Mouse (Mus musculus) hindbrain, embryonic 14.5 days (tissue): Measurements from ENCODE around the gene Cep89. TPM values are rescaled to one million over a fixed set of nuclear protein-coding genes. Genes with fewer than 3 reads are reported as not detected.

ENCODE experiments used
- ATAC-seq: fragments of 200-750 bp; cut with Nextera tagmentation; 2 replicates; pipeline ENCODE4 v1.8.0; 2017; ENCODE audit warnings: moderate number of reproducible peaks, mild to moderate bottlenecking, moderate TSS enrichment, moderate library complexity; ENCODE audit not compliant: low FRiP score
- DNase-seq: peaks from one replicate; pipeline ENCODE4 v3.0.0-alpha.2; 2015; ENCODE audit warnings: low spot score
- H3K27ac ChIP-seq: fragments of 300-500 bp; sonication (generic); 2 replicates; pipeline ENCODE4 v1.5.1; 2014; ENCODE audit warnings: mild to moderate bottlenecking, moderate library complexity
- H3K27me3 ChIP-seq: fragments of 300-500 bp; sonication (generic); 2 replicates; pipeline ENCODE4 v1.6.1; 2014; ENCODE audit warnings: mild to moderate bottlenecking, low read length, mixed read lengths; ENCODE audit not compliant: control insufficient read depth, insufficient read depth
- H3K36me3 ChIP-seq: fragments of 300-500 bp; sonication (generic); replicated peaks from 2 replicates; pipeline ENCODE4 v1.6.1; 2014; ENCODE audit not compliant: control insufficient read depth, insufficient read depth
- H3K4me1 ChIP-seq: fragments of 300-500 bp; sonication (generic); replicated peaks from 2 replicates; pipeline ENCODE4 v1.6.1; 2014; ENCODE audit warnings: antibody characterized with exemption, low read length, mixed read lengths; ENCODE audit not compliant: control insufficient read depth, insufficient read depth
- H3K4me2 ChIP-seq: fragments of 300-500 bp; sonication (generic); replicated peaks from 2 replicates; pipeline ENCODE4 v1.6.1; 2014; ENCODE audit warnings: mild to moderate bottlenecking, moderate library complexity
- H3K4me3 ChIP-seq: fragments of 300-500 bp; sonication (generic); replicated peaks from 2 replicates; pipeline ENCODE4 v1.5.1; 2014; ENCODE audit warnings: mild to moderate bottlenecking, low read length
- H3K9ac ChIP-seq: fragments of 300-500 bp; sonication (generic); 2 replicates; pipeline ENCODE4 v1.6.1; 2014
- H3K9me3 ChIP-seq: fragments of 300-500 bp; sonication (generic); 2 replicates; pipeline ENCODE4 v1.6.1; 2016; ENCODE audit warnings: low read length; ENCODE audit not compliant: control insufficient read depth
- WGBS: fragments of 180-500 bp; shearing (Covaris S2); extraction: QIAGEN DNeasy Blood & Tissue Kit; methylation state at CpG from one replicate; pipeline ENCODE4 v1.1.7; 2014; 5-methylcytosine and 5-hydroxymethylcytosine counted together
- polyA plus RNA-seq: library from polyadenylated mRNA; unstranded; fragments of >200 nt; fragmentation: Nextera tagmentation; extraction: Ambion mirVana; gene quantifications from 2 replicates; pipeline ENCODE4 v1.2.1, GENCODE M21; 2014

The Cep89 gene
- polyA plus RNA-seq, 1 experiment from 2014 or later: 25.2 TPM

GRCm38 (mm10) chr7:35380351-35380750, 16.5 kb upstream of the Cep89 start:
- ATAC-seq: no peak
- H3K36me3 ChIP-seq: no peaks in the 10 kb centered on the region
- no peak for DNase-seq

DNA sequence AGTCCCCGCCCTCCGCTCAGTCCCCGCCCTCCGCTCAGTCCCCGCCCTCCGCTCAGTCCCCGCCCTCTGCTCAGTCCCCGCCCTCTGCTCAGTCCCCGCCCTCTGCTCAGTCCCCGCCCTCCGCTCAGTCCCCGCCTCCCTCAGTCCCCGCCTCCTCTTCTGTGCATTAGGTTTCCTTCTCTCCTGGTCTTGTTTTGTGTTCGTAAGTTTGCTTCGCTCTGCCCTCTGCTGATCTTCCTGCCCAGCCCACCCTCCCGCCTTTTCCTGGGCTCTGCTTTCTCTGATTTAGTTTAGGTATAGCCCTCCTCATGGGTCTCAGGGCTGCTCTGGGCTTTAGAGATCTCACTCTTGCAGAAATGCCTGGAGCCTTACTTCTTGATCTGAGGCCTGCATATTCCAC, 15.0 kb upstream of the Cep89 start:
- 60% methylated on average over 16 of the region's 16 CpGs for WGBS
- no peak for ATAC-seq

More at GRCm38 (mm10) chr7:35380351-35380750, 16.5 kb upstream of the Cep89 start:
- 85% methylated on average over 8 of the region's 8 CpGs for WGBS
- Histone ChIP-seq H3K4me3 (no peak overlapping the region), H3K4me2 (no peak overlapping the region), H3K27ac (no peak overlapping the region), H3K9ac (no peak overlapping the region), H3K9me3 (no peaks in the 10 kb centered on the region), H3K4me1 (no peaks in the 10 kb centered on the region), H3K27me3 (no peaks in the 10 kb centered on the region)

DNA sequence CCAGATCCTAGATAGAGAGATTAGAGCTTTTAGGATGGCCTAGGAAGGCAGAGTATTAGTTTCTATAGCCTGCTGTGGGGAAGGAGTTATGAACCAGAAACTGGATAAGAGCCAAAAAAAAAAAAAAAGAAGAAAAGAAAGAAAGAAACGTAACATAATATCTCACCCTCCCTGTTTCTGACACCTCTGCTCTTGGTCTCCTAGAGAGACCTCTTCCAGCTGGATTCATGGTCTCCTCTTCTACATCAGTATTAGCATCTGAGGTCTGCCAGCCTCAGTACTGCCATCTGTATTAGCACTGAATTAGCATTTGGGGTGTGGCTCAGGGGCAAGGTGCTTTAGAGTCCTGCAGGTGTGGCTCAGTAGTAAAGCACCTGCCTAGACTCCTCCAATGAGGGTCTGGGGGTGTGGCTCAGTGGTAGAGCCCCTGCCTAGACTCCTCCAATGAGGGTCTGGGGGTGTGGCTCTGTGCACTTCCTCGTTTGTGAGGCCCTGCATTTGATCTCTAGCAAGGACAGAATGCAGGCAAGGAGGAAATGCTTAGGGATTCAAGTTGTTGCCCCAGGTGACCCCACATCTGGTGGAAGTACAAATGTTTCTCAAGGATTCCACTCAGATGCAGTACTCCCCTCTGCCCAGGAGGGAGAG, 14.0 kb upstream of the Cep89 start:
- no peaks in the 10 kb centered on the region for H3K9me3 ChIP-seq
- no peak for ATAC-seq
- DNase-seq: no peak
- H3K4me2 ChIP-seq: no peak overlapping the region
- H3K27me3 ChIP-seq: no peaks in the 10 kb centered on the region
- no peaks in the 10 kb centered on the region for H3K36me3 ChIP-seq
- H3K27ac ChIP-seq: no peak overlapping the region
- H3K4me3 ChIP-seq: no peak overlapping the region
- no peak overlapping the region for H3K9ac ChIP-seq
- 48% methylated on average over 2 of the region's 2 CpGs for WGBS
- H3K4me1 ChIP-seq: no peaks in the 10 kb centered on the region

More for the DNA sequence above, 15.0 kb upstream of the Cep89 start:
- no peak overlapping the region for H3K9ac ChIP-seq
- H3K4me1 ChIP-seq: no peaks in the 10 kb centered on the region
- no peaks in the 10 kb centered on the region for H3K36me3 ChIP-seq
- H3K4me3 ChIP-seq: no peak overlapping the region
- no peaks in the 10 kb centered on the region for H3K27me3 ChIP-seq
- DNase-seq: no peak
- H3K9me3 ChIP-seq: no peaks in the 10 kb centered on the region
- H3K27ac ChIP-seq: no peak overlapping the region
- no peak overlapping the region for H3K4me2 ChIP-seq

DNA sequence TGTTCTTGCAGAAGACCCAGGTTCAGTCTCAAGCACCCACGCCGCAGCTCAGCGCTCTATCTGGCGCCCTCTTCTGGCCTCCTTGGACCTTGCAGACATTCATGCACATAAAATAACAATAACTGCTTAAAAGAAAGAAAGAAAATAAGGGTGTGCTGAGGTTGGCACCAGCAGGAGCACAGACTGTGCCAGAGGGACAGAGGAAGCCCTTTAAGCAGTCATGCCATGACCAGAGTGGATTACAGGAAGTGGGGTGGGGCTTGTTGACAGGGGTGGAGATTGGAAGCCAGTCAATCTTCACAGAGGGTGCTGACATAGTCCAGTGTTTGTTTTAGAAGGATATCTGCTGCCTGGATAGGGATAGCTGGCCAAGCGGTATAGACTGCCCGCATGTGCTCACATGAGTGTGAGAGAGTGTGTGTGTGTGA, 10.3 kb upstream of the Cep89 start:
- Histone ChIP-seq H3K4me2 (no peak overlapping the region), H3K4me1 (no peaks in the 10 kb centered on the region), H3K9me3 (no peaks in the 10 kb centered on the region), H3K27me3 (no peaks in the 10 kb centered on the region), H3K36me3 (peaks cover 2% of the 10 kb centered on the region), H3K27ac (no peak overlapping the region), H3K9ac (no peak overlapping the region), H3K4me3 (no peak overlapping the region)
- DNase-seq (no peak), ATAC-seq (no peak)
- 67% methylated on average over 6 of the region's 6 CpGs for WGBS

DNA sequence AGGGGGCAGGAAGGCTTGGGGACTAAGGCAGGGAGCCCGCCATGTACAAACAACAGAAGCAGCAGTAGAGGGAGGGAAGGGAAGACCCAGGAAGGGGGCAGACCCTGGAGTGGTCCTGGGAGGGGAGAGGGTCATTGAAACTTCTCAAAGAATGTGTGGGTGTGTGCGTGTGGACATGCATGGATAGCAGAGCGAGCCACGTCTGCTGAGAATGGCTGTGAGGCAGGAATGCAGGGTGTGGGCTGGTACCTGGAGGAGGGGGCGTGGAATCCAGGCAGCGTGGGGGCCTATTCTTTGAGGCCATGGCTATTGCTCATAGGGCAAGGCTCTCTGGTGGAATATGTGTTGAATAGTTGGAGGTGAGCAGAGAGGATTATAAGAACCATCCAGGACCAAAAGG, 8.1 kb upstream of the Cep89 start:
- H3K36me3 ChIP-seq: peaks cover 14% of the 10 kb centered on the region
- H3K9me3 ChIP-seq: no peaks in the 10 kb centered on the region
- ATAC-seq: no peak
- no peak overlapping the region for H3K4me2 ChIP-seq
- no peak for DNase-seq
- no peaks in the 10 kb centered on the region for H3K4me1 ChIP-seq
- WGBS: 62% methylated on average over 6 of the region's 6 CpGs
- no peak overlapping the region for H3K4me3 ChIP-seq
- H3K27me3 ChIP-seq: no peaks in the 10 kb centered on the region
- H3K27ac ChIP-seq: no peak overlapping the region
- no peak overlapping the region for H3K9ac ChIP-seq

GRCm38 (mm10) chr7:35392935-35393334, 3.9 kb upstream of the Cep89 start:
- no peaks in the 10 kb centered on the region for H3K9me3 ChIP-seq
- H3K4me3 ChIP-seq: no peak overlapping the region
- 60% methylated on average over 5 of the region's 5 CpGs for WGBS
- ATAC-seq (no peak), DNase-seq (no peak)
- peaks cover 14% of the 10 kb centered on the region for H3K36me3 ChIP-seq
- peaks cover 16% of the 10 kb centered on the region for H3K4me1 ChIP-seq
- no peak overlapping the region for H3K27ac ChIP-seq
- no peak overlapping the region for H3K4me2 ChIP-seq
- H3K9ac ChIP-seq: no peak overlapping the region
- H3K27me3 ChIP-seq: no peaks in the 10 kb centered on the region

GRCm38 (mm10) chr7:35395734-35396456, 940 bp upstream of the Cep89 start:
- ATAC-seq (no peak), DNase-seq (no peak)
- Histone ChIP-seq H3K4me2 (peak overlapping the region; percentile 69), H3K27ac (no peak overlapping the region), H3K36me3 (peaks cover 30% of the 10 kb centered on the region), H3K4me1 (peaks cover 19% of the 10 kb centered on the region), H3K4me3 (peak overlapping the region; percentile 53), H3K9me3 (no peaks in the 10 kb centered on the region), H3K27me3 (no peaks in the 10 kb centered on the region), H3K9ac (peak overlapping the region; percentile 58; the same call in 1 of the 2 replicates)
- WGBS: 18% methylated on average over 17 of the region's 17 CpGs

- Histone ChIP-seq H3K36me3 (peaks cover 54% of the 10 kb centered on the region), H3K27me3 (no peaks in the 10 kb centered on the region), H3K4me3 (no peak overlapping the region), H3K27ac (no peak overlapping the region), H3K9me3 (no peaks in the 10 kb centered on the region), H3K4me1 (peaks cover 11% of the 10 kb centered on the region), H3K9ac (no peak overlapping the region), H3K4me2 (no peak overlapping the region)
- no peak for DNase-seq
- no peak for ATAC-seq
- WGBS: 84% methylated on average over 4 of the region's 4 CpGs
Observed at GRCm38 (mm10) chr7:35401169-35401568, 4.3 kb downstream of the Cep89 start.

GRCm38 (mm10) chr7:35415226-35415625, 18.4 kb downstream of the Cep89 start:
- no peaks in the 10 kb centered on the region for H3K9me3 ChIP-seq
- no peaks in the 10 kb centered on the region for H3K4me1 ChIP-seq
- H3K9ac ChIP-seq: no peak overlapping the region
- 83% methylated on average over 5 of the region's 5 CpGs for WGBS
- H3K36me3 ChIP-seq: peaks cover 67% of the 10 kb centered on the region
- no peak overlapping the region for H3K27ac ChIP-seq
- ATAC-seq: no peak
- H3K27me3 ChIP-seq: no peaks in the 10 kb centered on the region
- H3K4me2 ChIP-seq: no peak overlapping the region
- H3K4me3 ChIP-seq: no peak overlapping the region
- no peak for DNase-seq
